Mouse (Mus musculus) adrenal gland, adult 10 weeks (tissue): ENCODE results near the gene Trpv6. TPM values are rescaled to one million over a fixed set of nuclear protein-coding genes. Genes with fewer than 3 reads are reported as not detected.

Source experiments
- polyA plus RNA-seq: library from polyadenylated mRNA; stranded (reverse); fragments of 350-450 nt; fragmentation: Illumina TruSeq; extraction: RNeasy Lipid Tissue Mini Kit (QIAGEN cat#74804); gene quantifications from one replicate; pipeline ENCODE4 v1.2.3, GENCODE M21; 2014; ENCODE audit warnings: low read depth, low replicate concordance

The Trpv6 gene
- not detected for polyA plus RNA-seq

DNA sequence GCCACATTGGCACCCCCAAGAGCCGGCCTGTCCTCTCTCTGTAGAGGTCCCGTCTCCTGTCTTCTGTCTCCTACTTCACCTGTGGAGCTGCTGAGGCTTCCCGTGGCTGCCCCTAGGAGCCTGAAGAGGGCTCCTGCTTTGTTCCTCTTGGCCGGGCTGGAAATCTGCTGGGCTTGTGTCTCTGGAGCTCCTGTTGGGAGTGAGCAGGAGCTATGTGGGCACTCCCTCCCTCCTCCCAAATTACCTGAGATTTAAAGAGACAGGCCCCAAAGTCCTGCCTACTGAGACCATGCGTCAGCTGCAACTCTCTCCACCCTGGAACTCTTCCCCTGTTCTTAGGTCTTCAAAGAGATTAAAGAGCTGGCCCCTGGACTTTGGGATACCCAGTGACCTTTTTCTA lies at the start of gene Trpv6:
Gene Trpv6 (minus strand): TSS at position 228 of the 400 bp plus-strand sequence.

GRCm38 (mm10) chr6:41684131-41684530 lies 47.9 kb upstream of the Trpv6 start, which contains the start of gene Llcfc1:
Llcfc1 (plus strand) TSS chr6:41684431.

GRCm38 (mm10) chr6:41680669-41681068 lies 44.5 kb upstream of the Trpv6 start, which contains the start of gene Trpv5:
Trpv5 (minus strand) TSS chr6:41680769.

GRCm38 (mm10) chr6:41605061-41605793 lies 31.0 kb downstream of the Trpv6 start, which contains the start of gene Ephb6:
Ephb6 (plus strand) TSS chr6:41605482.

Other genes starting within 250 kb of the Trpv6 start
- gene Gm5771, start 244.0 kb downstream of the Trpv6 start, polyA plus RNA-seq = not detected
- not detected for gene Gm10334, start 190.3 kb downstream of the Trpv6 start, polyA plus RNA-seq
- gene Prss1, start 177.5 kb downstream of the Trpv6 start, polyA plus RNA-seq = not detected
- gene Prss2, start 114.6 kb downstream of the Trpv6 start, polyA plus RNA-seq = 1.1 TPM
- 0.23 TPM for gene Ephb6, start 30.9 kb downstream of the Trpv6 start, polyA plus RNA-seq
- not detected for gene Trpv5, start 44.4 kb upstream of the Trpv6 start, polyA plus RNA-seq
- gene Llcfc1, start 48.0 kb upstream of the Trpv6 start, polyA plus RNA-seq = not detected
- not detected for gene Kel, start 67.9 kb upstream of the Trpv6 start, polyA plus RNA-seq
- not detected for gene Olfr459, start 138.8 kb upstream of the Trpv6 start, polyA plus RNA-seq
- gene Pip, start 211.1 kb upstream of the Trpv6 start, polyA plus RNA-seq = not detected
- gene Sval2, start 216.6 kb upstream of the Trpv6 start, polyA plus RNA-seq = not detected